Mouse (Mus musculus): ENCODE measurements at regions not wholly inside any gene's neighbourhood (a gene's known extent, or its start where the extent isn't known, plus 50 kb on each side); places are given as distances from the start of the nearest gene placed in this dataset.

GRCm38 (mm10) chr9:117927466-117927847 lies 112.8 kb upstream of the Azi2 start:
- TF ChIP-seq CTCF (IDR thresholded peaks at IDR 0.05) (no peak), EP300 (IDR thresholded peaks at IDR 0.05) (no peak)

Data from lung, postnatal 0 days (tissue).